Mouse (Mus musculus) R1 (cell line): ENCODE measurements at regions not wholly inside any gene's neighbourhood (a gene's known extent, or its start where the extent isn't known, plus 50 kb on each side); places are given as distances from the start of the nearest gene placed in this dataset.

ENCODE experiments used
- DNase-seq: peaks from one replicate; pipeline ENCODE4 v3.0.0-alpha.2; 2018; ENCODE audit warnings: low read depth, low spot score

DNA sequence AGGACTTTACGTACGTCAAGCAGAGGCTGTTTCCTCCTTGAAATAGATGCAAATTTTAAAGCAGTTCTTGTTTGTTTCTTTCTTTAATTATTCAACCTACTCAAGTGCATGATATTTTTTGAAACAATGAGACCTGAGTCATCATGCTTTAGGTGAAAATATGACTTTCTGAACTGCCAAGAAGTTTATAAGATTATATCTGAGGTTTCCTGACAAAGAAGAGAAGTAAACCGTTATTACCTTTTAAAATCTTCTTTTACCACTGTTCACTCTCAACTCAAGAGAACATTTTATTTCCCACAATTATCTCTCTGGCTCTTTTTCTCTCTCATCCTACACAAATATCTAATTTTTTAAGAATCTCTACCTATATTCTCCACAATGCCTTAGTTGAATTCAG, 258.3 kb downstream of the H2afb1 start:
- DNase-seq = no peak

DNA sequence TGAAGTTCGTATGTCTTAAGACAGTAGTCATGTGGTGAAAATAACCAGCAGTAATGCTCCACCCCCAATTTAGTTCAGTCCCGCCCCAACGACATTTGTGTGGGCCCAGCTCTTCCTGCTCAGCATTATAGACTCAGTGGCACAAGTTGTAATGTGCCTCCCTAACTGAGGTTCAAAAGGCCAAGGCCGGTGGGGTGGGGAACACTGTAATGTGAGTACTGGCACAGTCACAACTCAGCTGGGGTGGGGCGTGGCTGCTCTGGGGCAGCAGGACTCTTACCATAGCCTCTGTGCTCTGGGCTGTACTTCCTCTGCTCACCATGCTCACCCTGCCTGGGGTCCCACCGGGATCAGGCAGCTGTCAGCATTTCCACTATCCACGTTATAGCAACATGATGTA, 283.9 kb downstream of the H2afb1 start:
- peak; percentile 93 for DNase-seq

DNA sequence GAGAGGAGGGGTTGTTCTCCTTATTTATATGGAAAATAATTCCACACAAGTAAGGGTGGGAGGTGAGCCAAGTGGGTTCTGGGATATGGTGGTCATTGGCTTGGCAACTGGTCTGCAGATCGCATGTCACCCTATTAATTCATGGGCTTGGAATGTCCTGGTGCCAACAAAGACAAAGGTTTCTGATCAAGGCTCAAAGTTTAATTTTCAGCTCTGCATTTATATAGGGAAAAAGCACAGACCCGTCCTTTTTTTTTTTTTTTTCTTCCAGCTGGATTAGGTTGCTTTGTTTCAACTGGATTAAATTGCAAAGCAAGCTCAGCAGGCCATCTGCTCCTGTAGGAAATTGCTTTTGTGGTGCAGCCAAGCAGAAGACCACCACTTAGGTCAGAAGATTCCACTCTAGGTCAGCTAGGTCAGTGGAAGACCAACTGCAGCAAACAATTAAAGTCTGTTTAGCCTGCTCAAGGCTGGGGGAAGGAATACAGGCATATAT, 285.2 kb downstream of the H2afb1 start:
- peak; percentile 80 for DNase-seq
